Mouse (Mus musculus) midbrain, embryonic 15.5 days (tissue): ENCODE measurements around the gene Stk16. TPM values are rescaled to one million over a fixed set of nuclear protein-coding genes. Genes with fewer than 3 reads are reported as not detected.

Experiments used
- ATAC-seq: fragments of 200-750 bp; cut with Nextera tagmentation; replicated peaks from 2 replicates; pipeline ENCODE4 v1.8.0; 2017; ENCODE audit warnings: moderate TSS enrichment
- H3K27ac ChIP-seq: fragments of 300-500 bp; sonication (generic); 2 replicates; pipeline ENCODE4 v1.5.1; 2015; ENCODE audit warnings: mild to moderate bottlenecking, inconsistent platforms
- H3K27me3 ChIP-seq: fragments of 300-500 bp; sonication (generic); replicated peaks from 2 replicates; pipeline ENCODE4 v1.6.1; 2015; ENCODE audit warnings: inconsistent platforms
- H3K36me3 ChIP-seq: fragments of 300-500 bp; sonication (generic); replicated peaks from 2 replicates; pipeline ENCODE4 v1.6.1; 2015; ENCODE audit warnings: inconsistent platforms
- H3K4me1 ChIP-seq: fragments of 300-500 bp; sonication (generic); 2 replicates; pipeline ENCODE4 v1.6.1; 2015; ENCODE audit warnings: inconsistent platforms
- H3K4me2 ChIP-seq: fragments of 300-500 bp; sonication (generic); 2 replicates; pipeline ENCODE4 v1.6.1; 2015; ENCODE audit warnings: inconsistent platforms, mild to moderate bottlenecking, moderate library complexity
- H3K4me3 ChIP-seq: fragments of 300-500 bp; sonication (generic); 2 replicates; pipeline ENCODE4 v1.5.1; 2015; ENCODE audit warnings: mild to moderate bottlenecking, inconsistent platforms
- H3K9ac ChIP-seq: fragments of 300-500 bp; sonication (generic); 2 replicates; pipeline ENCODE4 v1.6.1; 2015; ENCODE audit warnings: mild to moderate bottlenecking, inconsistent platforms
- H3K9me3 ChIP-seq: fragments of 300-500 bp; sonication (generic); 2 replicates; pipeline ENCODE4 v1.6.1; 2016; ENCODE audit warnings: inconsistent platforms
- WGBS: fragments of 180-500 bp; shearing (Covaris S2); methylation state at CpG from one replicate; pipeline ENCODE4 v1.1.7; 2015; ENCODE audit warnings: mixed read lengths; 5-methylcytosine and 5-hydroxymethylcytosine counted together
- polyA plus RNA-seq: library from polyadenylated mRNA; unstranded; fragments of >200 nt; fragmentation: Nextera tagmentation; extraction: Ambion mirVana; gene quantifications from 2 replicates; pipeline ENCODE4 v1.2.1, GENCODE M21; 2015

Gene Stk16
- polyA plus RNA-seq, 1 experiment from 2014 or later, result 156 TPM

DNA sequence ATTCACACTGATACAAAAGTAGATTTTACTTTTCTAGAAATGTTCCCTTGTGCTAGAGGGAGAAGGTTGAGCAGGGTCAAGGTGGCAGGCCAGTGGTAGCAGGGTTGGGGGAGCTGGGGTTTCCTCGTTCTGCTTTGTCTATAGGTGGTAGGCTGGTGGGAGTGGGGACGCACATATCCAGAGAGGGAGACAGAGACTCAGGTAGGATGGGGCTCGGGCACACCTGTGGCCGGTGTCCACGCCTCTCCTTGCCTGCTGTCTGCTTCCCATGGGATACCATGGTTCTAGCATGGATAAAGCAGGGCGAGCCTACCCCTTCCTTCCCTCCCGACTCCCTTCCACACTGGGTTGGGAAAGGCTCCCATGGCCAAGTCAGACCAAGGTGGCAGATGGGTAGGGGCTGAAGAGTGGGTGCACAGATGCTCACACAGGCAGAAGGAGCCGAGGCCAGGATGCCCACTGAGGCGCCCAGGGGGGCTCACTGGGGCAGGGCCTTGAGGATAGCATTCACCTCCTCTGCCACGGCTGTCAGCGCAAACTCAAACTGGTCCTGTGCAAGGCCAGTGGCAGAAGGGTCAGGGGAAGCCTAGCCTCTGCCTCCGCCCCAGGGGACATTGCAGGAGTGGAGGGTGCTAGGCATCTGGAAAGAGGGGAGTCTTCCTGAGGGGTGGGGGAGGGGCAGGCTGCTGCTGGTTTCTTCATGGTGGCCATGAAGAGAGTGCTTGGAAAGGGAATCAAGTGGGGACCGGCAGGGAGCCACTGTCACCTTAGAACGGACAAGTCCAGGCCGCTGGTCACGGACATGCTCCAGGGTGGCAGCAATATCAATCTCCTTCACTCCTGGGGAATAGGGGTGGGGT, 36.7 kb downstream of the Stk16 start:
- H3K36me3 ChIP-seq, result no peaks in the 10 kb centered on the region
- H3K4me3 ChIP-seq, result no peak overlapping the region
- H3K9me3 ChIP-seq, result no peaks in the 10 kb centered on the region
- ATAC-seq, result no peak
- no peak overlapping the region for H3K9ac ChIP-seq
- H3K4me2 ChIP-seq, result no peak overlapping the region
- WGBS, result 82% methylated on average over 16 of the region's 16 CpGs
- no peak overlapping the region for H3K27ac ChIP-seq
- no peaks in the 10 kb centered on the region for H3K27me3 ChIP-seq
- peaks cover 7% of the 10 kb centered on the region for H3K4me1 ChIP-seq

DNA sequence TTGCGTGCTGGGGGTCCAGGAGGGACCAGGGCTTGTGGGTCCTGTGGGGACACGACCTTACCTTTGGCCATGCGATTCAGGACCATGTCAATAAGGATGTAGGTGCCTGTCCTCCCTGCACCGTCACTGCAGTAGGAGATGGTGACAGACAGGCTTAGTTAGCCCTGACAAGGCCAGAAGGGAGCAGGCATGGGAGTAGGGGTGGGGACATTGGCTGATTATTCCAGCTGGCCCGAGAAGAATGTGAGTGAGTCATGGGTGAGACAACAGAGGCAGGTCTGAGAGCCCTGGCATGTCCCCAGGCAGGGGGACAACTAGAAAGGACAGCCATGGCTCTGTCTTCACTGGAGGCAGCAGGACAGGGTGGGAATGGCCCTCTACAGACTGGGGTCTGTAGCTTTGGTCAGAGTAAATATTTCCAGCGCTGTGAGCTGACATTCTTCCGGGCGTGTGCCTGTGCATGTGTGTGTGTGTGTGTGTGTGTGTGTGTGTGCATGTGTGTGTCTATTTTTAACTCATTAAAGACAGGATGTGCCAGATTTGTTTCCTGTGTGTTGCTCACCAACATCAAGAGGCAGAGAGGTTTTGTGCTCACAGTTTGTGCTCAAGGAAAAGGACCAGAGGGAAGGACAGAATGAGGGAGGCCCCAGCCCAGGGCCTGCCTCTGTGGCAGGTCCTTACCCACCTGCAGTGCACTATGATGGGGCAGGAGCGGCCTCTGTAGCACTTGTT, 37.6 kb downstream of the Stk16 start:
- Histone ChIP-seq H3K4me2 (no peak overlapping the region), H3K9ac (no peak overlapping the region), H3K27ac (no peak overlapping the region), H3K4me1 (peaks cover 7% of the 10 kb centered on the region), H3K9me3 (no peaks in the 10 kb centered on the region), H3K36me3 (no peaks in the 10 kb centered on the region), H3K4me3 (no peak overlapping the region), H3K27me3 (0 out of 2 replicates have a peak, but pooled peaks cover 6% of the 10 kb centered on the region)
- no peak for ATAC-seq
- WGBS, result 63% methylated on average over 9 of the region's 9 CpGs

DNA sequence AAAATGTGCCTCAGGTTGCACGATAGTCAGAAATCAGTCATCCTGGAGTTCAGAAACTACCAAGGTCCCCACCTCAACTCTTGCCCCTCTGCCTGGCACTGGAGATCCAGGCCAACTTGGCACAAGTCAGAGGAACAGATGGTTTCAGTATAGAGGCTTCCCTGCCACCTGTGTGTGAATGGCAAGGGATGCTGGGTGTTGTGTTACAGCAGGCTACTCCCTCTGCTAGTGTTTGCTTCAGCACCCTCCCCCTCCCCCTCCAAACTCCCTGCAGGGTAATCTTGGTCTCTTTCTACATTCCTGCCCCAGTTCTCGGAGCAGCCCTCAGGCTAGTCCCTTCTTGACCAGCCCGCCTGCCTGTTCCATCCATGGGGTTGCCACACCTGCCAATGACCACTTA, 39.9 kb downstream of the Stk16 start:
- H3K27me3 ChIP-seq, result 0 out of 2 replicates have a peak, but pooled peaks cover 7% of the 10 kb centered on the region
- peaks cover 7% of the 10 kb centered on the region for H3K4me1 ChIP-seq
- H3K27ac ChIP-seq, result no peak overlapping the region
- H3K9me3 ChIP-seq, result no peaks in the 10 kb centered on the region
- no peak overlapping the region for H3K4me3 ChIP-seq
- no peaks in the 10 kb centered on the region for H3K36me3 ChIP-seq
- no peak overlapping the region for H3K9ac ChIP-seq
- H3K4me2 ChIP-seq, result no peak overlapping the region
- WGBS, result 55% methylated on average over 3 of the region's 3 CpGs
- ATAC-seq, result no peak

DNA sequence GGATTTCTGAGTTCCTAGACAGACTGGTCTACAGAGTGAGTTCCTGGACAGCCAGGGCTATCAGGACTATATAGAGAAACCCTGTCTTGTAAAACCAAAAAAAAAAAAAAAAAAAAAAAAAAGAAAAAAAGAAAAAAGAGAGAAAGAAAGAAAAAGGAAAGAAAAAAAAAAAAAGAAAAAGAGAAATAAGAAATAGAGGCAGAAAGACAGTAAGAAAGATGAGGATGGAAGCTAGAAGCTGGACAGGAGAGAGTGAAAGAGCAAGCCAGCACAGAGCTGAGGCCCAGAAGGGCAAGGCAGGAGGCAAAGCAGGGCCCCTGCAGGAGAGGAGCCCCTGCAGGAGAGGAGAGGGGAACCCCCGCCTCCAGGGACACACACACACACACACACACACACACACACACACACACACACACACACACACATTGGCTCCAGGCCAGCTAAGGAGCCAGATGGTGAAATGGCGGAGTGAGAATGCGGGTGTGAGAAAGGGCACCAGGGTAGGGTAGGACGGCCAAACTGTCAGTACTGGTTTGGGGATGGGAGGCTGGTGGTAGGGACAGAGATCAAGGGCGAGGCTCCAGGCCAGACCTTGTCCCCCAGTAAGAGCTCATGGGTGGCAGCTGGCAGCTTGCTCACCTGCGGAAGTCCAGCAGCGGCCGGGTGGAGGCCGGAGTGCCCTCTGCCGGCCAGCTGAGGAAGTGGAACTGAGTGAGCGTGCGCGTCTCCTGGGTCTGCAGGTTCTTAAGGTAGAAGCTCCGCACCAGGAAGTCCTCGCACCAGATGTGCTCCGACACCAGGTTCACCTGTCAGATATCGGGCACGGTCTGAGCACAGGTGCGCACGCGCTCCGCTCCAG, 40.7 kb downstream of the Stk16 start:
- H3K9ac ChIP-seq, result peak overlapping the region; percentile 2; the same call in 1 of the 2 replicates
- peak overlapping the region; percentile 28 for H3K4me3 ChIP-seq
- H3K4me2 ChIP-seq, result peak overlapping the region; percentile 53
- H3K27me3 ChIP-seq, result 0 out of 2 replicates have a peak, but pooled peaks cover 7% of the 10 kb centered on the region
- H3K9me3 ChIP-seq, result no peaks in the 10 kb centered on the region
- H3K27ac ChIP-seq, result no peak overlapping the region
- peak; percentile 45; the same call in 1 of the 2 replicates for ATAC-seq
- H3K4me1 ChIP-seq, result peaks cover 7% of the 10 kb centered on the region
- 3% methylated on average over 21 of the region's 22 CpGs for WGBS
- H3K36me3 ChIP-seq, result no peaks in the 10 kb centered on the region

DNA sequence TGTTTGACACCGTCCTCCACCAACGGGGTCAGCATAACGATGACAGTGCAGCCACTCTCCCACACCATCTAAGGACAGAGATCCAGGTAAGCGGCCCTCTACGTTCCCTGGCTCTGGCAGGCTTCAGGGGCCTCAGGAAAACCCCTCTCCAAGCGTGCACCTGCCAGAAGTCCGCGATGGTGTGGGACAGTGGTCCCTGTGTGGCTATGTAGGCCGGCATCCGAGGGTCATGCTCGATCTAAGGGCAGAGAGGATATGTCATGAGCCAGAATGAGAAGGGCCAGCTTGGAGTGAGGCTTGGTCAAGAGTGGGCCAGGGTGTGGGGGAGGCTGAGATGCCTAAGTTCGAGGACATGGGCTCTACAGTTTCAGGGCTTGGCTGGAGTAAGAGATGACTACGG, 41.7 kb downstream of the Stk16 start:
- no peak overlapping the region for H3K4me2 ChIP-seq
- ATAC-seq, result 0 out of 2 replicates have a peak, but pooled peaks have one; percentile 7

DNA sequence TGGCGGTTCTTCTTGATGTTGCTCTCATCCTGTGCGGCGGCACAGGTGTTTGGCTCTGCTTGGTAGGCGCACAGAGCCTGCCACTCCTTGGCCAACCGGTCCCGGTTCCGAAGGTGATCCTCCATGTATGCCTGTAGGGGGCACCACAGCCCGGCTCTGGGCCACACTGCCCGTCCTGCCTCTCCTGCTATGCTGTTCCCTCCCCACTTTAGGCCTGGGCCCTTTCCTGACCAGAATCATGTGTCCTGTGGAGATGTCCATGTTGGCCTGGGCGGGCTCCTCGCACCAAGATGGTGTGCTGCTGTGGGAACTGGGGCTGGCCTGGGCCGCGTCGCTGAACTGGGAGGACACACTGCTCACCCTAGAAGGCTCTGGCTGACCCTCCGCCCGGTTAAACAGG, 42.4 kb downstream of the Stk16 start:
- WGBS, result 79% methylated on average over 16 of the region's 16 CpGs
- Histone ChIP-seq H3K4me2 (no peak overlapping the region), H3K27ac (no peak overlapping the region), H3K36me3 (no peaks in the 10 kb centered on the region), H3K9me3 (no peaks in the 10 kb centered on the region), H3K27me3 (0 out of 2 replicates have a peak, but pooled peaks cover 7% of the 10 kb centered on the region), H3K4me1 (peaks cover 7% of the 10 kb centered on the region), H3K9ac (no peak overlapping the region), H3K4me3 (no peak overlapping the region)
- no peak for ATAC-seq

More for the DNA sequence above, 41.7 kb downstream of the Stk16 start:
- Histone ChIP-seq H3K27ac (no peak overlapping the region), H3K4me1 (peaks cover 7% of the 10 kb centered on the region), H3K9me3 (no peaks in the 10 kb centered on the region), H3K36me3 (no peaks in the 10 kb centered on the region), H3K4me3 (no peak overlapping the region), H3K27me3 (0 out of 2 replicates have a peak, but pooled peaks cover 7% of the 10 kb centered on the region), H3K9ac (no peak overlapping the region)
- 74% methylated on average over 13 of the region's 13 CpGs for WGBS

GRCm38 (mm10) chr1:75253849-75254624, 43.4 kb downstream of the Stk16 start:
- Histone ChIP-seq H3K4me1 (peaks cover 7% of the 10 kb centered on the region), H3K27me3 (0 out of 2 replicates have a peak, but pooled peaks cover 10% of the 10 kb centered on the region), H3K9me3 (no peaks in the 10 kb centered on the region), H3K9ac (no peak overlapping the region), H3K27ac (no peak overlapping the region), H3K36me3 (no peaks in the 10 kb centered on the region), H3K4me3 (no peak overlapping the region), H3K4me2 (no peak overlapping the region)
- ATAC-seq, result no peak; the same call in 1 of the 2 replicates
- 66% methylated on average over 16 of the region's 16 CpGs for WGBS

GRCm38 (mm10) chr1:75254625-75255013, 44.0 kb downstream of the Stk16 start:
- no peak for ATAC-seq
- H3K4me1 ChIP-seq, result peaks cover 7% of the 10 kb centered on the region

GRCm38 (mm10) chr1:75255516-75256046, 44.9 kb downstream of the Stk16 start:
- Histone ChIP-seq H3K9me3 (no peaks in the 10 kb centered on the region), H3K4me3 (no peak overlapping the region), H3K4me2 (no peak overlapping the region), H3K36me3 (no peaks in the 10 kb centered on the region), H3K27me3 (0 out of 2 replicates have a peak, but pooled peaks cover 10% of the 10 kb centered on the region), H3K27ac (no peak overlapping the region), H3K9ac (no peak overlapping the region), H3K4me1 (peaks cover 7% of the 10 kb centered on the region)
- ATAC-seq, result no peak
- WGBS, result 75% methylated on average over 10 of the region's 10 CpGs

More at GRCm38 (mm10) chr1:75254625-75255013, 44.0 kb downstream of the Stk16 start:
- Histone ChIP-seq H3K27ac (no peak overlapping the region), H3K4me3 (no peak overlapping the region), H3K27me3 (0 out of 2 replicates have a peak, but pooled peaks cover 10% of the 10 kb centered on the region), H3K9me3 (no peaks in the 10 kb centered on the region), H3K9ac (no peak overlapping the region), H3K36me3 (no peaks in the 10 kb centered on the region), H3K4me2 (no peak overlapping the region)
- 61% methylated on average over 8 of the region's 8 CpGs for WGBS

DNA sequence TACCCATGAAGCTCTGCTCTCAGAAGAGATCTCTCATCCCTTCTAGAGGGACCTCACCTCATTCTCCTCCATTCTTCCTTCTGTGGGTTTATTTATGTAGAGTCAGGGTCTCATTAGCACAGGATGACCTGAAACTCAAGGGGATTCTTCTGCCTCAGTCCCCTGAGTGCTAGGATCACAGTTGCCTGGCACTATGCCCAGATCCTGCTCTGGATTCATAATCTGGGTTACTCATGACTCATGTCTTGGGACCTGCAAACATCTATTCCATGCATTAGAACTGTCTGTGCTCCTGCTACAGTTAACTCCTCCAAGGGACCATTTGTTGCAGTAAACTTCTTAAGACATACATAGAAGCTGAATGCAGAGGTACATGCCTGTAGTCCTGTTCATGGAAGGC, 50.6 kb downstream of the Stk16 start:
- ATAC-seq, result no peak
- peaks cover 22% of the 10 kb centered on the region for H3K27me3 ChIP-seq
- peaks cover 8% of the 10 kb centered on the region for H3K4me1 ChIP-seq
- H3K36me3 ChIP-seq, result no peaks in the 10 kb centered on the region
- H3K9ac ChIP-seq, result no peak overlapping the region
- no peak overlapping the region for H3K27ac ChIP-seq
- no peaks in the 10 kb centered on the region for H3K9me3 ChIP-seq
- no peak overlapping the region for H3K4me3 ChIP-seq
- H3K4me2 ChIP-seq, result no peak overlapping the region
